Mouse (Mus musculus) left cerebral cortex, postnatal 4 days (tissue): ENCODE data around the gene Ssu72. TPM values are rescaled to one million over a fixed set of nuclear protein-coding genes. Genes with fewer than 3 reads are reported as not detected.

ENCODE experiments used
- DNase-seq: peaks from one replicate; pipeline ENCODE4 v3.0.0-alpha.2; 2022
- intact Hi-C: fragments of 180-260 bp; cut with DNase I; formaldehyde crosslinking; loops from one replicate; pipeline ENCODE4 v1.15.1; 2025
- total RNA-seq, 2 experiments: library from RNA; stranded (reverse); gene quantifications; 2 replicates each; pipeline ENCODE4 v1.2.3; 2021

Ssu72 gene
- total RNA-seq, 2 experiments from 2014 or later, result 82.1 to 83.7 TPM

DNA sequence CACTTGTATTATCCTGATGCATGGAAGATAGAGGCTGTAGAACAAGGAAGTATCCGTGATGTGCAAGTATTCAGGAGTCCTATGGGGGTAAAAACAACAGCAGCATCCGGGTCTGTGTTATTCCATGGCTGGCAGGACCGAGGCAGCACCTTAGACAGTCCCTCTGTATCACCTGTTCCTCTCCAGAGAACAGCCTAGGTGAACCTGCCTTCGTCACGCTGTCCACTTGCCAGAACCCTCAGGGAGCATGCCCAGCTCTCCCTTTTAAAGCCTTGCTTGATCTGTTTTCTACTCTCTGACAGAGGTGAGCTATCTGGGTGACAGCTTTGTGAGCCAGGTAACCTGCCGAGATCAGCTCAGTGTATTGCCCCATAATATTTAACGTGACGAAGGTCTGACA is 39.9 kb downstream of the Ssu72 start:
- intact Hi-C loops, result no loop called here
- DNase-seq, result no peak

GRCm38 (mm10) chr4:155745136-155745535 is 40.5 kb downstream of the Ssu72 start:
- intact Hi-C loops, result no loop called here
- DNase-seq, result no peak

GRCm38 (mm10) chr4:155746036-155746548 is 41.5 kb downstream of the Ssu72 start:
- intact Hi-C loops, result no loop called here
- DNase-seq, result no peak

GRCm38 (mm10) chr4:155746575-155747490 is 42.2 kb downstream of the Ssu72 start:
- DNase-seq, result no peak
- intact Hi-C loops, result no loop called here

DNA sequence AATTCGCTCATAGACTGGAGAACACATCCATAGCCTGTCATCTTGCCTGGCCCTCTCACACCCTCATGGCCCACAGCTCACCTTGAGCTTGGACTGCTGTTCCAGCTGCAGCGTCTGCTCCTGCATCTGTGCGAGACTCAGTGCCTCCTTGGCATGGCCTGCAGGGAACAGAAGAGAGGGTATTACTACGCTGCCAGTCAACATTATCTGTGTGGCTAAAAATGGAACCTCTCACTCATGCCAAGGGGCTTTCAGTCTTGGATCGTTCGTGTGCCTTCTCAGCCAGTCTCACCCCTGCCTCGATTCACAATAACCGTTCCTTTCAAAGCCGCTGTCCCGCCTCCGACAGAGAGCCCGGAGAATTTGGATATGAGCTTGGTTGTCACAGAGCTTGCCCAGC is 52.4 kb downstream of the Ssu72 start:
- no peak for DNase-seq
- intact Hi-C loops, result no loop called here

DNA sequence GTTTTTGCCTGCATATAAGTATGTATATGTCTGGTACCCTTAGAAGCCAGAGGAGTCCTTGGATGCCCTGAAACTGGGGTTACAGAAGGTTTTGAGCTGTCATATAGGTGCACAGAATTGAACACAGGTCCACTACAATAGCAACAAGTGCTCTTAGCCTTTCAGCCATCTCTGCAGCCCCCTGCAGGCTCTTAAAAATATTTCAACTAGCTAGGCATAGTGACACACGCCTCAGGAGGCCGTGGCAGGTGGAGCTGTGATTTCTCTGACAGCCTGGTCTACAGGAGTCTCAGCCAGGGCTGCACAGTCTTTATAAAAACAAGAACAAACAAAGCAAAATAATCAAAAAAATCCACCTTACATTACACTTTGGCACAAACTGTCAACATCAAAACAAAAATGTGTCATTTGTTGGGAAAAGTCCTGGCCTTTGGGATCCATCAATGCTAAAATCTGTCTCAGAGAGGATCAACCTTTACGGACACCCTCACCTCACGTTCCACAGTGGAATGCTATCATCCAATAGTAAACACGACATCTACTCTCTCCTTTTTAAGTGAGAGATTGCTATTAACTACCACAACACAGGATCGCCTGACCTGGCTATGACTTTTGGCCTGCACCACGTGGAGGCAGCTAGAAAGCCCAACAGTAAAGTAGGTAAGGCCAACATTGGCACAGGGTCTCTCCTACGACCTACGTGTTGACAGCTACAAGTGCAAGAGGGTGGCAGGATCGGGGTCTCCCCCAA is 55.4 kb downstream of the Ssu72 start:
- intact Hi-C loops, result no loop called here
- DNase-seq, result peak; percentile 24

- DNase-seq, result peak; percentile 98
- intact Hi-C loops, result no loop called here
Observed at GRCm38 (mm10) chr4:155760613-155761355, 56.2 kb downstream of the Ssu72 start, which contains the start of gene Atad3a. Atad3a (minus strand) TSS chr4:155761093.

GRCm38 (mm10) chr4:155761356-155762099 is 56.9 kb downstream of the Ssu72 start:
- DNase-seq, result no peak
- intact Hi-C loops, result no loop called here

GRCm38 (mm10) chr4:155762357-155762756 is 57.8 kb downstream of the Ssu72 start:
- intact Hi-C loops, result no loop called here
- DNase-seq, result no peak

GRCm38 (mm10) chr4:155769496-155769879 is 64.9 kb downstream of the Ssu72 start:
- intact Hi-C loops, result no loop called here
- DNase-seq, result no peak

DNA sequence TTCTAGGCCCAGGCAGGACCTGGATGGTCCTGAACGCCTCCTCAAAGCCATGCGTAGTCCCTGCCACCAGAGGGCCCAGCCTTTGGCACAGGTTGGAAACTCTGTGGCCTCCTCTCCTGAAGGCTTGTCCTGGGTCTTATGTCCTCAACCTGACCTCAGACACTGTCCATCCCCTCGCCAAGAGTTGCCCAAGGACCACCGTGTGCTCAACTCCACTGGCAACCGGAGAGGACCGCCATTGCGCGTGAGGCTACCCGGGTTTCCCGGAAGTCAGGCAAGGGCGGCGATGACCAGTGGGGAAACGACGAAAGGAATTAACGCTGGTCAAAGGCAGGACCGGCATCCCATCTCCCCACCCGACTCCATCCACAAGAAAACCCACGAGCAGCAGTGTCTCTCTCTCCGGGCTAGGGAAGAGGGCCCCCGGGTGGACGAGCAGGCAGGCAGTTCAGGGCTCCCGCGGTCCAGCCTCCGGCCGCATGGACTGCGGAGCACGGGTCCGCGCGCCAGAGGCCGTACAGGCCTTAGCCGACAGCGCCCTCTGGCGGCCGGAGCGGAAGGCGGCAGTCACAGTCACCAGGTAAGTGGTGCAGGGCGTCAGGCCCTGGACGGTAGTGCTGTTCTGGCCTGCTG is 65.4 kb downstream of the Ssu72 start:
- DNase-seq, result peak; percentile 92
- intact Hi-C loops, result no loop called here

- no peak for DNase-seq
Observed at GRCm38 (mm10) chr4:155770626-155771025, 66.0 kb downstream of the Ssu72 start.

DNA sequence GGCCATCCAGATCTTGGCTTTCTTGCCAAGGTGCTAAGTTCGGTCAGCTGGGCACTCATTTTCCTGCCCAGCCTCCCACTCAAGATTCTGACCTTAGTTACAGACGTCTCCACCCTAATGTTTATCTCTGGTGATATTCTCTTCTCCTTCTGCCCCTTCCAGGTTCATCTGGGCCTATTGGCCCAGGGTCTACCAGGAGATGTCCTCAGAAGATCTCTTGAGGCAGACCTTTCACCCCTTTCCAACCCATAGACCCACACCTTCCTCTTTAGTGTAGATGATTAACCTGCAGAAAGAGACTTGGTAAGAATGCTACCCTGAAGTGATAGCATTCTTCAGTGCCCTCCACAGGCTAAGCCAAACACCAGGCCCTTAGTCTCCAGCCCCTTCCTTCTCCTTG is 67.1 kb downstream of the Ssu72 start:
- intact Hi-C loops, result no loop called here
- no peak for DNase-seq

More at GRCm38 (mm10) chr4:155770626-155771025, 66.0 kb downstream of the Ssu72 start:
- intact Hi-C loops, result no loop called here

GRCm38 (mm10) chr4:155772786-155773185 is 68.2 kb downstream of the Ssu72 start:
- intact Hi-C loops, result no loop called here
- DNase-seq, result no peak

GRCm38 (mm10) chr4:155773335-155774078 is 68.9 kb downstream of the Ssu72 start:
- DNase-seq, result no peak
- intact Hi-C loops, result no loop called here

DNA sequence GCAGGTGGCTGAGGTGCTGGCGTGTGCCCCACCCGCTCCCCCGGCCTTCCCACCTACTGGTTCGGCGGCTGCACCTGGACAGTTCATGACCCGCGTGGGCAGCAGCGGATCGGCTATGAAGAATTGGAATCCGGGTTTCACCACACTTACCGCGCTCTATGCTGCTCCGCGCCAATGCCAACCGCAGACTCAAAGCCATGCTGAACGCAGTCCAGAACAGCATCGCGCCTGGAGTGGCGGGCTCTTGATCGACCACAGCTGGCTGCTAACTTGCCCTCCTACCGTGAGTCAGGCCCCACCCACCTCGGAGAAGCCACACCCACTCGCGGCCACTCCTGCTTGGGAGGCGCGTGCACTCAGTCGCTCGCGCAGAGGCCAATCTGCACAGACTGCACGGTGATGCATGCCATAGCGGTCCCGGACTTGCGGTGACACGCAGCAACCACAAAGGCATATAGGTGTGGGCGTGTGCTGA is 69.7 kb downstream of the Ssu72 start, which contains the start of gene Vwa1:
Gene Vwa1 (minus strand): TSS at position 419 of the 475 bp plus-strand sequence.
- DNase-seq, result peak; percentile 77
- intact Hi-C loops, result no loop called here

GRCm38 (mm10) chr4:155774971-155775740 is 70.6 kb downstream of the Ssu72 start:
- intact Hi-C loops, result no loop called here
- DNase-seq, result peak; percentile 63

DNA sequence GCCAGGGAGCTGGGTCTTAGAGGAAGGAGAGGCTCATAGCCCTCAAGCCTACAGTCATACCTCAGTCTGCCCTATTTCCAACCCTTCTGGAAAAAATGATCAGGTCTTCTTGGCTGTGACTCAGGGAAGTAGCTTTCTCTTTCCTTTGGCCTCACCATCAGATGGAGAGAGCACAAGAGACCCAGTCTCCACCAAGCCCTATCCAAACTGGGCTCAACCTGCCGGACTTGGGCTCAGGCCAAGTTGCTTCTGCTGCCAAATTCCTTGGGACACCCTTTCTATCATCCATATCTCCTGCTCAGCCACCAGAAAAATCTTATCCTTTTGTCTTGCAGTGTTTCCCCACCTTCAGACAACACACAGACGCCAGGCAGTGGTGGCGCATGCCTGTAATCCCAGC is 71.3 kb downstream of the Ssu72 start:
- intact Hi-C loops, result no loop called here
- peak; percentile 35 for DNase-seq
